Mouse (Mus musculus) left cerebral cortex, adult 8-10 months (tissue): ENCODE measurements around the gene Wdr45b. TPM values are rescaled to one million over a fixed set of nuclear protein-coding genes. Genes with fewer than 3 reads are reported as not detected.
A peak's percentile ranks its signal among the peaks of the same experiment; 100 is the strongest.
"Not testable (repeated sequence)": the region's sequence is repeated elsewhere in the genome, so short reads cannot be mapped to it uniquely, and the experiment has no call there.

Experiments used
- DNase-seq, 2 experiments: peaks; one replicate each; pipeline ENCODE4 v3.0.0; 2022; ENCODE audit warnings: low spot score in 2 of 2
- microRNA-seq, 2 experiments: library from miRNA; unstranded; fragments of <30 nt; microRNA quantifications; one replicate each; pipeline ENCODE4 v1.2.0; 2022
- total RNA-seq, 4 experiments: library from RNA; stranded (reverse); gene quantifications; 2 replicates each; pipeline ENCODE4 v1.2.4; 2022

The Wdr45b gene
- total RNA-seq, 4 experiments from 2014 or later = 65.2 to 76.1 (median 67.4) TPM

DNA sequence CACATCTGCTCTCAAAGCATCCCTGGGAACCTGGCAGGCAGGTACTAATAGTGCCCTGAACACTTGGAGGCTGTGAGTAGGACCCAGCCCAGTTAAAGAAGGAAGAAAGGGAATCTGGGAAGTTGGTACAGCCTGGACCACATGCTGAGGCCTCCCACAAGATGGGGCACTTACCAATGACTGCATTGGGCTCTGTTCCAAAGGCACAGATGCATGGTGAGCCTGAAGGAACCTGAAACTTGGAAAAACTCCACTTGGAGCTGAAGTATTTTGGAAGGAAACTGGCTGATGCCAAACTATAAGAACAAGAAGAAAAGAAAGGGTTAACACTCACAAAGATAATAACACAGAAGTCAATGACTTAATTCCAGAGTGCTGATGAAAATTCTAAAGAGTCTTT is 25.6 kb downstream of the Wdr45b start:
- no peak for DNase-seq

DNA sequence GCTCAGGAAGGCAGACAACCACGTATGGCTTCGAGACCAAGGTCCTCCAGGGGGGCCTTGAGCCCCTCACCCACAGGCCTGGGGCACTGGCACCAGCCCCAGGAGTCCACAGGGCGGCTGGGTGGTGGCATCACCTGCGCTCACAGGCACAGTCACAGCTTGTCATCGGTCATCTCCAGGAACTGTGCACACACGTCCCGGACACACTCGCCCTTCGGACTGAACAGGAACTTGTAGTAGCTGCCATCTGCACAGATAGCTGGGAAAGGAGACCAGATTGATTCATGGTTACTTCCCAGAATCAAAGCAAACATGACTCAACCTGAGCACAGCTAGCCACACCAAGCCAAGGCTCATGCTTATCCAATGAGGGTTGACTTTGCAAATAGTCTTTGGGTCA is 26.0 kb downstream of the Wdr45b start:
- DNase-seq = no peak

DNA sequence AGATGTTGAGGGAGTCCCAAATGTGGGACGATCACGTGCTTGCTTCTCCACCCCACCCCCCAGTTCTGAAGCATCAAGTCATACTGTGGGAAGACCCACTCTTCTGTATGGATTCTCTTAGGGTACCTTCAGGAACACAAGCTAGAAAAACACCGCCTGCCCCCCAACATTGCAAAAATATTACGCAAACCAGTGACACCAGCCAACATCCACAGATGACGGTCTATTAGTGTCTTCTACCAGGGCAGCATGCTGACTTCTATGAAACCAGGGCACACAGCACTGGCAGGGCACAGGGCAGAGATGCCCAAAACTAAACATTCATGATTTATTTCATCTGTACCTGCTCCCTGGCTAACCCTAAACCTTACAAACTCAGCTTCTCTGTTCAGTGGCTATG is 27.6 kb downstream of the Wdr45b start:
- no peak for DNase-seq

DNA sequence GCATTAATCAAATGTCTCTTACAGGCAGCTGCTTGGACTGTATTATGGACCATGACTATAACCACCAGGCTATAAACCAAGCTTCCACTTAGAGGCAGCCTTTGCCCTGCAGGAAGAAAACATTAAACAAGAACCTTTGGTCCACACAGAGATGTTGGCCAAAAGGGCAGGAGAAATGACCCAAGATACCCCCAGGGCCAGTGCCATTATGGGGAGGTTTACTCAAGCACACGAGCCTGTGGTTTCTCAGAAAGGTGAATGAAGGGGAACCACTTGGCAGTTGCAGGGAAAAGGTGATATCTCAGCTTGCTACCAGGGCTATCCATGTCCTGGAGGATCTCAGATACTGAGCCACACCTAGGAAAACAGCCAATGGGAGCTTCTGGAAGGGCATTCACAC is 28.2 kb downstream of the Wdr45b start:
- no peak for DNase-seq

DNA sequence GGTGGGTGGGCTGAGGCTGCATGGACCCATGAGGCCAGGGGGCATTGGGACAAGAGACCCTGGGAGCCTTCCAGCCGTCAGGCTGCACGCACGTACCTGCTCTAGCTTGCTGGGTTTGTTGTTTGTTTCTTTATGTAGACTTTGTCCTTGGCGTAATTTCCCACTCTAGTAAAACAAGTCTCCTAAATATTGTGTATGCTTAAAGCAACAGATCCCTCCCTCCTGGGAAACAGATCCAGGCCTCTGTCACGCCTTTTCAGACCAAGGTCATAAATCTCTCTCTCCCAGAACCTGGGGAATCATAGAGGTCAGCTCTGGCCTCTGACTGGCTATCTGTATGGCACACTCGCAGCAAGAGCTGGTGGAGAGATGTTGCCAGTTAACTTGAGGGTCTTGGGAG is 46.5 kb downstream of the Wdr45b start:
- not testable (repeated sequence) for DNase-seq

DNA sequence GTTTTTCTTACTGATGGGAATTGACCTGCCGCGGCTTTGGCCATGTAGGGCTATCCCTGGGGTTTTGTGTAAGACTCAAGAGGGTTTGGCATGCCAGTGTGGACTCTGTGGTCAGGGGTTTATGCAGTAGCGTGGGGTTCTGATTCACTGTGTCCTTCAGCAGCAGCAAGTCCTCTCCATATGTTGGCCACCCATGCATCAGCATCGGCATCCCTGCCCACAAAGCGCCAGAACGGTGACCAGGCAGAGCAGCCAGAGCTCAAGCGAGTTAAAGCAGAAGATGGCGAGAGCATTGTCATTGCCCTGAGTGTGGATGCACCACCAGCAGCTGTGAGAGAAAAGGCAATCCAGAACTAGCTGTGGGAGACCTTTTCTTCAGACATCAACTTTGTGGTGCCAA is 47.6 kb downstream of the Wdr45b start:
- peak in 1 of 2 experiments; percentile 73 for DNase-seq

DNA sequence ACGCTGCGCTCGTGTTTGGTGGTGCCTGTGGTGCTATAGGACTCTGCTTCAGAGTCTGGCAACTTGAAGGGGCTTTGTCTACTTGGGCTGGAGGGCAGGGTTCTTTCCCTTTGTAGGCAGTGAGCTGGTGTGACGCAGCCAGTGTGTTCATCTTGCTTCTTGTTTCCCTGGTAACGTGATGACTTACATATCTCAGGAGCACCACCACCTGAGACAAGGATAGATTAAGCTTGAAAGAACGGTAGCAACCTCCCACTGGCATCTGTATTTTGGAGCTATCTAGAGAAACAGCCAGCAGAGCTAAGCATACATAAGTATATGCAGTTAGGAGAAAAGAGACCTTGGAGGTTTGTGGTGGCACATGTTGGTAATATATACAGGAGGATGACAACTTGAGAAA is 48.9 kb downstream of the Wdr45b start:
- DNase-seq = peak in 1 of 2 experiments; percentile 80

DNA sequence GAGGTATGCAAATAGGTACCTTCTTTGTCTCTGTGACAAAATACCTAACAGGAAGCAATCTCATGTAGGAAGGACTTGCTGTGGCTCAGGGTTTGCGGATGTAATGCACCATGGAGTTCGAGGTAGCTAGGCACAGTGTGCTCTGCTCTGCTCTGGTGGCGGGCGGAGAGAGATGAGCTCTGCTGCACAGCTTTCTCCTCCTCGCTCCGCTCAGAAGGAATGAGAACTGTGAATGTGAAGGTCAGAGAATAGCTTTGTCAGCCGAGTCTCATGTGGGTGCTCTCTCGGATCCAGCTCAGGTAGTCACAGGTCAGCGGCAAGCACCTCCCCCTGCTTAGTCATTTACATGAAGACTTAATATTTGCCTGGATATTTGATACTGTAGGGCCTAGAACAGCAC is 54.0 kb downstream of the Wdr45b start:
- DNase-seq = no peak

DNA sequence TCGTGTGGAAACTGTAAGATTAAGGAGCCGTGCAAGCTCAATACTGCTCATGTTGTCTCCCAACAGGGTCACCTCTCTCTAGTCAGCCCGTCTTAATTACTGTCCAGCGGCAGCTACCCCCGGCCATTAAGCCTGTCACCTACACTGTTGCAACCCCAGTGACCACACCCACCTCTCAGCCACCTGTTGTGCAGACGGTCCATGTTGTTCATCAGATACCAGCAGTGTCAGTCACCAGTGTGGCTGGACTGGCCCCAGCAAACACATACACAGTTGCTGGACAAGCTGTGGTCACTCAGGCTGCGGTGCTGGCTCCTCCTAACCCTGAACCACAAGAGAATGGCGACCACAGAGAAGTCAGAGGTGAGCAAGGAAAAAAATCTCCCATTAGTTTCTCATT is 55.8 kb downstream of the Wdr45b start:
- DNase-seq = no peak

DNA sequence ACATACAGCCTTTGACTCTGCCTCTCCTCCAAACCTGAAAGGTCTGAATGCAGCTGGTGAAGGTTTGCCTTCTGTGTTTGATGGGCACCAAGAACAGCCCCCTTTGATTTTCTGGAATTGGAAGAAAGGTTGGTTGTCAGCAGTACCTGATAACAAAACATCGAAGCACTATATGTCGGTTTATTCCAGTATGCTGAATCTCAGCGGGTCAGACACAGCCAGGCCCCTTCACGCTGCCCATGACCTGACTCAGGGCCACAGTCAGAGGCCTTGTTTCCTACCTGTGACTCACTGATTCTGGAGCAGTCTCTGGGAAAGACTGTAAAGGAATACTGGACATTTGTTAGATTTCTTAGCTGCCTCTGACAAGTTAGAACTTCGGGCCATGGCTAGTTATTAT is 59.5 kb downstream of the Wdr45b start:
- DNase-seq = no peak

DNA sequence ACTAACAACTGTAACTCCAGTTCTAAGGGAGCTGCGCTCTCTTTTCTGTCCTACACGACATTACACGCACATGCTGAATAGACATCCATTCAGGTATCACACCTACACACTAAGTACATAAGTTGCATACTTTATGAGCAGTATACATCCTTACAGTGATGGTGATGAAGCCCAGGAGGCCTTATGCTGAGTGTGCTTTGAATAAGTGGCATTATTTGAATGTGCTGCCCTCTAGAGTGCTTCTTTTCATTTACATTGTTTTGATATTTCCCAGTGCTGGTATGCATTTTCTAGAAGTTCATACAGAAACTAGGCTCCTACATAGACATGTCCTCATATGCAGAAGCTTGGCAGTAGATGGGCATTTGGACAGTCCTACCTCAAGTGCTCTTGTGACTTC is 64.4 kb downstream of the Wdr45b start:
- DNase-seq = no peak

DNA sequence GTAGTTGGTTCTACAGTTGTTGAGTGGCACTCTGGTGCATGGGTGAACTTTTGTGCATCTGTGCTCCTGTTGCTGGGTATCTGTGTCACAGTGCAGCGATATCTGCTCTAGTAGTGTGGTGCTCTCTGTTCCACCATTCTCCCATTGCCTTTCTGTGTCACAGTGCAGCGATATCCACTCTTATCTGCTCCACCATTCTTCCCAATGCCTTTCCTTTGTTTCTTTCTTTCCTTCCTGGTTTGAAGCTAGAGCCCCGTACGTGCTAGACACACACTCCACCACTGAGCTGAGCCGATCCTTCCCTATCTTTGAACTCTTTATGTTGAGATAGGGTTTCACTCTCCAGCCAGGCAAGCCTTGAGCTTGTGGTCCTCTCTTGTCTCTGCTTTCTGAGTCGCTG is 71.3 kb downstream of the Wdr45b start:
- no peak for DNase-seq

DNA sequence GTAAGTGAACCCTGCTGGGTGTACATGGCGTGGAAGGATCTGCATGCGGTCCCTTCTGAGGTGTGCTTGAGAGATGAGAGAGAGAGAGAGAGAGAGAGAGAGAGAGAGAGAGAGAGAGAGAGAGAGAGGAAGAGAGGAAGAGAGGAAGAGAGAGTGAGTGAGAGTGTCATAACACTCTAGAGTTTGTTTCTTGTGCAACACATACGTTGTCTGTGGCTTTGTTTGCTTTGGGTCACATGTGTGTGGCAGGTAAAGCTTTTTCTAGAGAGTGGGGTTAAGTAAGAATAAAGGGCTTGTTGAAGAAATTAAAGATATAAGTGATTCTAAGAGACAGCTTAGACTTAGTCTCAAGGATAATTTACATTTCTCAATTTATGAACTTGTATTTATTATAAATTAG is 76.2 kb downstream of the Wdr45b start:
- no peak for DNase-seq

DNA sequence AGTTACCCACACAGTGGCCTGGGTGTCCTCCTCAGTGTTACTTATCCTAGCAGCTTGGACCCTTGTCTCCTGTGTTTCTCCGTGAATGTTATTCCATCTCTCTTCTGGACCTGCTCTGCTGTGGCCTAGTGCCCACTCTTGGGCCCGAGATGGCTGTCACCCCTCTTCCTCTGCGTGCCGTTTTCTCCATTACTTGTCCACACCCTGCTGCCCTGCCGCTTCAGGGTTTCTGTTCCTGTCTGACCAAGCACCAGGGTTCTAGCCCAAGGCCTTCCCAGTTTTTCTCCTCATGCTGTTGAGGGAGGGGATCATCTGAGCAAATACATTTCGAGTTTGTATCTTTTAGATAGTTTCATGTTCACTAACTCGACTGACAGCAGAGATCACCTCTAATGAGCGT is 76.7 kb downstream of the Wdr45b start:
- DNase-seq = no peak

Small RNA genes within 50 kb of the gene (microRNA-seq; reads per million reads assigned to microRNA genes)
- 0 to 1.5 reads per million in 2 experiments for gene Mir7236

Other genes starting within 250 kb of the Wdr45b start
- gene Tex19.2, start 235.8 kb downstream of the Wdr45b start, total RNA-seq = not detected
- gene Tex19.1, start 208.3 kb downstream of the Wdr45b start, total RNA-seq = not detected
- under 1 TPM in 3 of 4 experiments, not detected in 1; 0.18 to 0.50 (median 0.37) TPM for gene Uts2r, start 194.2 kb downstream of the Wdr45b start, total RNA-seq
- gene Hexdc, start 150.0 kb downstream of the Wdr45b start, total RNA-seq = 10 to 100 TPM; 20.8 to 27.9 (median 24.8) TPM
- 10 to 100 TPM in 1 of 4 experiments, 1 to 10 TPM in 3; 7.5 to 10.2 (median 9.5) TPM for gene Ogfod3, start 149.7 kb downstream of the Wdr45b start, total RNA-seq
- gene Cybc1, start 125.1 kb downstream of the Wdr45b start, total RNA-seq = 10 to 100 TPM; 19.2 to 25.9 (median 23.0) TPM
- gene Narf, start 117.2 kb downstream of the Wdr45b start, total RNA-seq = 10 to 100 TPM; 44.1 to 61.8 (median 51.2) TPM
- gene Foxk2, start 94.5 kb downstream of the Wdr45b start, total RNA-seq = 10 to 100 TPM; 78.2 to 84.7 (median 79.9) TPM
- 10 to 100 TPM; 48.4 to 55.6 (median 50.4) TPM for gene Rab40b, start 33.8 kb upstream of the Wdr45b start, total RNA-seq
- 10 to 100 TPM; 47.7 to 52.2 (median 50.9) TPM for gene Fn3krp, start 67.0 kb upstream of the Wdr45b start, total RNA-seq
- 10 to 100 TPM; 58.6 to 64.2 (median 61.1) TPM for gene Fn3k, start 80.5 kb upstream of the Wdr45b start, total RNA-seq
- 10 to 100 TPM; 39.7 to 45.1 (median 40.9) TPM for gene Tbcd, start 97.5 kb upstream of the Wdr45b start, total RNA-seq
- gene Zfp750, start 164.9 kb upstream of the Wdr45b start, total RNA-seq = under 1 TPM; 0.14 to 0.30 (median 0.15) TPM